Mouse (Mus musculus) retina, adult 2 months (tissue): ENCODE data around the gene Gm17720.
"Not testable (repeated sequence)": the region's sequence is repeated elsewhere in the genome, so short reads cannot be mapped to it uniquely, and the experiment has no call there.

Experiments
- DNase-seq: peaks from one replicate; pipeline ENCODE4 v3.0.0-alpha.2; 2012; ENCODE audit warnings: low read depth, low spot score

Gene Gm17720

GRCm38 (mm10) chr8:110039659-110040058 is 62.9 kb downstream of the Gm17720 start, which contains the start of gene Chst4:
Gene Chst4, minus strand, starts transcription at chr8:110039740.
- DNase-seq: no peak

- no peak for DNase-seq
These were observed 63.3 kb downstream of the Gm17720 start for GRCm38 (mm10) chr8:110039216-110039615.

DNA sequence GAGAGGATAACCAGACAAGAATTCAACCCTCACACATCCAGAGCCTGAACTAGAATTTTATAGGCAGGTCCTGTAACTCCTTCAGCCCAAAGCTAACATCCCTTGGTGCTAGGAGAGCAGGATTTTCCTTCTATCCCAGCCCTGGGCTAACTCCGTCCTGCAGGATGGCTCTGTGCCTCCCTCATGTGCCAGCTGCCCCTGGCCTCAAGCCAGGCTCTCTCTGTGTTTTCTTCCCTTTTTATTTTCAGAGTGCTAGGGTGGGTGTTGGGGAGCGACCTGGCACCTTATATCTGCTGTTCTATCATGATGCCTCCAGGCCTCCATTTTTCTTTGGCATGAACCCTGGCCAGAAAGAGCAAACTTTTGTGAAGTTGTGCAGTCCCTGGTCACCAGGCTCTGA is 66.4 kb downstream of the Gm17720 start:
- no peak for DNase-seq

- DNase-seq: no peak
These were observed 68.2 kb downstream of the Gm17720 start for GRCm38 (mm10) chr8:110034331-110034730.

DNA sequence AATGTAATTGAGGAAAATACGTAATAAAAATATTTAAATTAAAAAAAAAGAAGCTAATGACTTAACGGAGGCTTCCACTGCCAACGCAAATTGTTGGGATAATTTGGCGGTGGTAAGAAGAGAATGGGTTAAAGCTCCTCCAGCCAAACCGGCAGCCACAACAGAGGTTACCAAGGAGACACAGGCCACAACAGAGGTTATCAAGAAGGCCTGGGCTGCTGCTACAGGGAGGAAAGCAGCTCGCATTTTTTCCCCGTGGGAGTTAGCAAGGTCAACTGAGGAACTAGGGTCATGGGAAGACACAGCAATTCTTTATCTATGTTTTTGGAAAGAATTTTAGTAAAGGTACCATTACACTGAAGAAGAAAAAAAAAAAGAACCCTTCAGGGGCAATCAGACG is 68.8 kb downstream of the Gm17720 start:
- DNase-seq: not testable (repeated sequence)
